Mouse (Mus musculus) macrophage (primary cell): ENCODE data around the gene 1700013H16Rik. TPM values are rescaled to one million over a fixed set of nuclear protein-coding genes. Genes with fewer than 3 reads are reported as not detected.

Experiments
- polyA plus RNA-seq: library from polyadenylated mRNA; stranded (reverse); fragments of 250-400 nt; gene quantifications from 3 replicates; pipeline ENCODE4 v1.2.4, GENCODE M21; 2018; ENCODE audit warnings: inconsistent platforms

1700013H16Rik gene
- polyA plus RNA-seq, 1 experiment from 2014 or later, result not detected

Other genes starting within 250 kb of the 1700013H16Rik start
- 2.3 to 3.9 TPM (median 3.6 TPM) in 3 replicates for gene Rtl8c, start 149.8 kb downstream of the 1700013H16Rik start, polyA plus RNA-seq
- not detected in 3 replicates for gene Gm14597, start 148.9 kb downstream of the 1700013H16Rik start, polyA plus RNA-seq
- gene Rtl8a, start 114.1 kb downstream of the 1700013H16Rik start, polyA plus RNA-seq, result 9.9 to 19.7 TPM (median 12.3 TPM) in 3 replicates
- gene Rtl8b, start 87.4 kb downstream of the 1700013H16Rik start, polyA plus RNA-seq, result 15.8 to 41.4 TPM (median 27.8 TPM) in 3 replicates
- not detected in 3 replicates for gene 4930502E18Rik, start 33.0 kb downstream of the 1700013H16Rik start, polyA plus RNA-seq
- gene Zfp36l3, start 18.6 kb upstream of the 1700013H16Rik start, polyA plus RNA-seq, result not detected in 3 replicates
- 3.1 to 11.2 TPM (median 4.0 TPM) in 3 replicates for gene Xlr, start 39.9 kb upstream of the 1700013H16Rik start, polyA plus RNA-seq